Mouse (Mus musculus) right cerebral cortex, postnatal 36 days (tissue): ENCODE measurements around the gene Acot5.

Experiments used
- DNase-seq, 2 experiments: peaks; one replicate each; pipeline ENCODE4 v3.0.0; 2022; ENCODE audit warnings: low spot score in 2 of 2, mixed read lengths in 1 of 2

Gene Acot5

DNA sequence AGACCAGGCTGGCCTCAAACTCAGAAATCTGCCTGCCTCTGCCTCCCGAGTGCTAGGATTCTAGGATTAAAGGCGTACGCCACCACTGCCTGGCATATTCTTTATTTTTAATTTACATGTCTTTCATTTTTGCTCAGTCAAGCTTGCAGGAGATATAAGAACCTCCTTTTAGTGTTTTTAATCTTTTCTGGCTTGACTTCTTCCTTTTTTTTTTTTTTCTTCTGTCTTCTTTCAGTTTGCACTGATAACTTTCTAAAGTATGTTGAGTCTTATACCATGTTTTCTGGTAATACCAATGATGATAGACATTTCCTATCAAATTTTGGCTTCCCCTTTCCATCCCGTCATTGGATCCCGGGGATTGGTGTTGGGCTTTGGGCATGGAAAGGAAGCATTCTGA lies 50.5 kb downstream of the Acot5 start:
- DNase-seq, result no peak
